ENCODE assay signal across 10 mouse cellular contexts in the genomic region with DNA sequence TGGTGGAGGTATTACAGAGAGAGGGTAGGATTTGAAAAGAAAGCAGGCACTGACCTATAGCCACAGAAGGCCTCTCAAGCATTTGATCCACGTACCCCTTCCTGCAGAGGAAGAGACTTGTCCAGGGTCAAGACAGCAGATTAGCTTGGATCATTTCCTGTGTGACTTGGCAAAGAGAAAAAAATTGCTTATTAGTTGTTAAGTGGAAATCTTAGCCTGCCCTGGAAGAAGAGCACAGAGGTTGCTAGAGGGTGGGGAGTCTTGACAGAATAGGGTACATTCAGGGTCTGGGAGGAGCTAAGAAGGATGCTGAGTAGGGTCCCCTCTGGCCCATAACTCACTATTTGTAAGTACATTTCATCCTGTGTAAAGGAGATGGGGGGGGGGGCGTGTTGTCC. TPM values are rescaled to one million over a fixed set of nuclear protein-coding genes. Genes with fewer than 3 reads are reported as not detected.
DNase-seq lines count a peak whose midpoint lies in the region; ATAC-seq and TF ChIP-seq lines count a peak whose summit lies in the region.
"Had no signal": no experiment of that assay in that cellular context is flagged by ENCODE, and none has a peak within 500 bp of the region (broad histone marks: within the 10 kb centered on the region; RNA-seq: fewer than 3 reads in every experiment).

No protein-coding gene starts in this region.

- ATAC-seq in heart, embryonic 11.5 days (replicated peaks; ENCODE audit: insufficient number of reproducible peaks, low FRiP score, low TSS enrichment), result no peak; the same call in 1 of the 2 replicates
- no peak for ATAC-seq in embryonic facial prominence, embryonic 12.5 days (ENCODE audit: insufficient number of reproducible peaks, insufficient read depth, low FRiP score, low TSS enrichment)
- ATAC-seq in hindbrain, postnatal 0 days, result peak; percentile 33

- H3K4me3 ChIP-seq in heart, embryonic 11.5 days (ENCODE audit: low read depth, low read length), result peak overlapping the region; percentile 47
- peak overlapping the region; percentile 35; the same call in 1 of the 2 replicates for H3K4me3 ChIP-seq in embryonic facial prominence, embryonic 12.5 days
- no peak overlapping the region for H3K4me3 ChIP-seq in hindbrain, postnatal 0 days (ENCODE audit: low read length)

- H3K4me1 ChIP-seq in heart, embryonic 11.5 days (ENCODE audit: control insufficient read depth, insufficient read depth, low read length), result peaks cover 14% of the 10 kb centered on the region; the same call in 1 of the 2 replicates
- peaks cover 34% of the 10 kb centered on the region for H3K4me1 ChIP-seq in embryonic facial prominence, embryonic 12.5 days
- peaks cover 9% of the 10 kb centered on the region for H3K4me1 ChIP-seq in hindbrain, postnatal 0 days (ENCODE audit: insufficient read depth, low read length)

- 0 out of 2 replicates have a peak overlapping the region, but pooled peaks have one; percentile 29 for H3K27ac ChIP-seq in heart, embryonic 11.5 days (ENCODE audit: low read depth, low read length)
- peak overlapping the region; percentile 90 for H3K27ac ChIP-seq in embryonic facial prominence, embryonic 12.5 days
- no peak overlapping the region for H3K27ac ChIP-seq in hindbrain, postnatal 0 days
- H3K27ac ChIP-seq: liver, embryonic 14.5 days had no signal

- WGBS in heart, embryonic 11.5 days (ENCODE audit: insufficient replicate concordance), result 17% methylated on average over 2 of the region's 2 CpGs
- WGBS in embryonic facial prominence, embryonic 12.5 days, result 10% methylated on average over 2 of the region's 2 CpGs
- 13% methylated on average over 2 of the region's 2 CpGs for WGBS in hindbrain, postnatal 0 days

- no peak for TF ChIP-seq CTCF in hindbrain, postnatal 0 days (IDR thresholded peaks at IDR 0.05; ENCODE audit: low read depth)

- no peak for DNase-seq in heart, postnatal 36 days
- no peak for DNase-seq in hindbrain, postnatal 0 days (ENCODE audit: low spot score)
- peak; percentile 13 for DNase-seq in lung, postnatal 36 days
- no peak for DNase-seq in layer of hippocampus, adult 9-10 months (ENCODE audit: low spot score)
- no peak for DNase-seq in layer of hippocampus, postnatal 10 days (ENCODE audit: low spot score in 2 of 2)
- DNase-seq in adrenal gland, adult 8-10 months, result no peak
- DNase-seq: cerebellum, postnatal 36 days had no signal

- H3K36me3 ChIP-seq in heart, embryonic 11.5 days (ENCODE audit: control insufficient read depth, insufficient read depth, low read length), result no peaks in the 10 kb centered on the region
- no peaks in the 10 kb centered on the region for H3K36me3 ChIP-seq in embryonic facial prominence, embryonic 12.5 days
- no peaks in the 10 kb centered on the region for H3K36me3 ChIP-seq in hindbrain, postnatal 0 days (ENCODE audit: insufficient read depth, low read length)

- no peaks in the 10 kb centered on the region for H3K27me3 ChIP-seq in heart, embryonic 11.5 days (ENCODE audit: control insufficient read depth, insufficient read depth, low read length)
- H3K27me3 ChIP-seq in embryonic facial prominence, embryonic 12.5 days, result no peaks in the 10 kb centered on the region
- H3K27me3 ChIP-seq in hindbrain, postnatal 0 days (ENCODE audit: insufficient read depth, low read length), result no peaks in the 10 kb centered on the region

- no peak overlapping the region for H3K9ac ChIP-seq in heart, embryonic 11.5 days (ENCODE audit: low read depth, low read length)
- 0 out of 2 replicates have a peak overlapping the region, but pooled peaks have one; percentile 47 for H3K9ac ChIP-seq in embryonic facial prominence, embryonic 12.5 days
- no peak overlapping the region for H3K9ac ChIP-seq in hindbrain, postnatal 0 days (replicated peaks; ENCODE audit: low read length)

- peak overlapping the region; percentile 85 for H3K4me2 ChIP-seq in heart, embryonic 11.5 days
- peak overlapping the region; percentile 62 for H3K4me2 ChIP-seq in embryonic facial prominence, embryonic 12.5 days (replicated peaks)
- H3K4me2 ChIP-seq in hindbrain, postnatal 0 days (ENCODE audit: low read depth, low read length), result peak overlapping the region; percentile 62

- intact Hi-C loops in heart, postnatal 36 days (cut with DNase I), result no loop called here

- no peaks in the 10 kb centered on the region for H3K9me3 ChIP-seq in heart, embryonic 11.5 days (replicated peaks; ENCODE audit: control insufficient read depth, low read length)
- no peaks in the 10 kb centered on the region for H3K9me3 ChIP-seq in embryonic facial prominence, embryonic 12.5 days
- no peaks in the 10 kb centered on the region for H3K9me3 ChIP-seq in hindbrain, postnatal 0 days (ENCODE audit: low read length)

RNA-seq across cellular contexts. Expression of gene Adamts12, which starts 0.4 kb away (rescaled TPM):
- 1.4 and 1.5 TPM in 2 replicates for polyA plus RNA-seq in heart, embryonic 11.5 days (2014; fragmentation: Nextera tagmentation; extraction: Ambion mirVana)
- total RNA-seq in heart, postnatal 36 days (2021), result 1 to 10 TPM; 3.4 to 5.0 TPM
- 3.4 TPM in 2 replicates for polyA plus RNA-seq in embryonic facial prominence, embryonic 12.5 days (2016; fragmentation: Nextera tagmentation; extraction: Ambion mirVana)
- 7.9 and 11.6 TPM in 2 replicates for total RNA-seq in hindbrain, postnatal 0 days (2014; rRNA removed)
- polyA plus RNA-seq in hindbrain, postnatal 0 days (2015; fragmentation: Nextera tagmentation; extraction: Ambion mirVana), result 1.1 and 1.3 TPM in 2 replicates
- 1 to 10 TPM; 3.5 to 3.6 TPM for total RNA-seq in layer of hippocampus, postnatal 10 days (2021)
- 1 to 10 TPM; 2.0 to 4.2 (median 2.8) TPM for total RNA-seq in adrenal gland, adult 8-10 months (2022)

RNA-seq across cellular contexts. Expression of gene Rxfp3, which starts 26.4 kb away (rescaled TPM):
- 0.25 TPM in 1 of 2 replicates, not detected in the other for polyA plus RNA-seq in heart, embryonic 11.5 days (2014; fragmentation: Nextera tagmentation; extraction: Ambion mirVana)
- under 1 TPM in 1 of 2 experiments, not detected in 1; 0.08 TPM for total RNA-seq in heart, postnatal 36 days (2021)
- 2.6 and 2.8 TPM in 2 replicates for polyA plus RNA-seq in embryonic facial prominence, embryonic 12.5 days (2016; fragmentation: Nextera tagmentation; extraction: Ambion mirVana)
- 7.3 and 8.3 TPM in 2 replicates for total RNA-seq in hindbrain, postnatal 0 days (2014; rRNA removed)
- polyA plus RNA-seq in hindbrain, postnatal 0 days (2015; fragmentation: Nextera tagmentation; extraction: Ambion mirVana), result 3.2 TPM in 2 replicates
- 1 to 10 TPM; 5.6 to 6.6 TPM for total RNA-seq in layer of hippocampus, postnatal 10 days (2021)
- total RNA-seq in adrenal gland, adult 8-10 months (2022), result under 1 TPM in 1 of 4 experiments, not detected in 3; 0.06 TPM
- polyA plus RNA-seq: liver, embryonic 14.5 days had no signal
